ENCODE assay signal across 26 mouse cellular contexts in the genomic region with DNA sequence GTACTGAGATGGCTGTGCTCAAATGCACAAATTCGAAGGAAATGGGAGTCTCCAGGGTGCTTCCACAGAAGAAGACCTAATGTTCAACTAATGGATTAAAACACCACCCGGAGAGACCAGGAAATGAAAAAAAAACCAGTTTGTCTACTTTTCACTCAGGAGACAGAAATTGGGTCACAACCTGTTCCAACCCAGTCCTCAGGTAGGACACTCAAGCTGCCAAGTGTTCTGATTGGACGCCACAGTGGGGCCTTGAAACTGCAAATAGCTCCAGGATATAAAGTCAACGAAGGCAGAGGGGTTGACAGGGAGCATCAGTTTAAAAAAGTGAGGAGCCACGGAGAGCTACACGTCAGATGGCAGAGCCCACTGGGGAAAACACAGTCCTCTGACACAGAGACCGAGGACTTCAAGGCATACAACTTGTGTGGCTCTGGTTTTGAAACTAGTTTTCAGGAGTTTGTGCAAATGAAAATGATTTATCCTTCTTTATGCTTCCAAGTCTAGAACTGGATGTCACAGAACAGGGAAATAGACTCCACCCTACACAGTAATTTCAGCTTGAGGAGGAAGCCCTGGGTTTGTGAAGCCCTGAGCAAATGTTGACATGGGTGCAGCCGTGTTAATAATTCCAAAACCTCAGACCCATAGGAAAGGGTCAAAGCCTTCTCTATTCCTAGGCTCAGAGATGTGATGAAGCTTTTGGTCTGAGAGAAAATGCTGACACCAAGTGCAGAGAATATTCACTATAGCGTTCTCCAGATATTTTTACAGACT.
DNase-seq lines count a peak whose midpoint lies in the region; ATAC-seq and TF ChIP-seq lines count a peak whose summit lies in the region.
"Had no signal": no experiment of that assay in that cellular context is flagged by ENCODE, and none has a peak within 500 bp of the region (broad histone marks: within the 10 kb centered on the region; RNA-seq: fewer than 3 reads in every experiment).

No protein-coding gene starts in this region.

- H3K4me3 ChIP-seq in embryonic facial prominence, embryonic 15.5 days (replicated peaks), result no peak overlapping the region
- H3K4me3 ChIP-seq in intestine, embryonic 15.5 days (replicated peaks), result no peak overlapping the region
- H3K4me3 ChIP-seq in lung, embryonic 16.5 days (ENCODE audit: low read length), result no peak overlapping the region
- no peak overlapping the region for H3K4me3 ChIP-seq in forebrain, postnatal 0 days (ENCODE audit: low read depth, low read length)
- H3K4me3 ChIP-seq: forebrain, embryonic 10.5 days; forebrain, embryonic 15.5 days; heart, adult 2 months; hindbrain, embryonic 12.5 days; limb, embryonic 12.5 days; liver, embryonic 15.5 days had no signal

- peak; percentile 75 for DNase-seq in lung, postnatal 36 days
- no peak for DNase-seq in forebrain, postnatal 0 days
- DNase-seq in urinary bladder, adult 2 months (ENCODE audit: low spot score), result no peak
- DNase-seq: adrenal gland, adult 2 months; adrenal gland, postnatal 36 days; B cell, adult 2 months; cerebellum, postnatal 14 days; heart, adult 2 months; heart, postnatal 14 days; kidney, adult 18-20 months; kidney, postnatal 14 days; midbrain, embryonic 14.5 days; thymus, adult 18-20 months; thymus, postnatal 4 days had no signal

- H3K27me3 ChIP-seq in embryonic facial prominence, embryonic 15.5 days, result no peaks in the 10 kb centered on the region
- H3K27me3 ChIP-seq in intestine, embryonic 15.5 days (replicated peaks), result no peaks in the 10 kb centered on the region
- no peaks in the 10 kb centered on the region for H3K27me3 ChIP-seq in lung, embryonic 16.5 days (ENCODE audit: control insufficient read depth, insufficient read depth, low read depth, low read length)
- no peaks in the 10 kb centered on the region for H3K27me3 ChIP-seq in forebrain, postnatal 0 days (ENCODE audit: insufficient read depth, low read length)
- H3K27me3 ChIP-seq: CH12.LX; forebrain, embryonic 15.5 days; hindbrain, embryonic 12.5 days; limb, embryonic 12.5 days; liver, embryonic 15.5 days had no signal

- no peak overlapping the region for H3K4me2 ChIP-seq in embryonic facial prominence, embryonic 15.5 days (replicated peaks)
- H3K4me2 ChIP-seq in intestine, embryonic 15.5 days (replicated peaks), result no peak overlapping the region
- H3K4me2 ChIP-seq in lung, embryonic 16.5 days (ENCODE audit: low read depth, low read length), result 0 out of 2 replicates have a peak overlapping the region, but pooled peaks have one; percentile 16
- no peak overlapping the region for H3K4me2 ChIP-seq in forebrain, postnatal 0 days (ENCODE audit: low read depth)
- H3K4me2 ChIP-seq: forebrain, embryonic 15.5 days; hindbrain, embryonic 12.5 days; limb, embryonic 12.5 days; liver, embryonic 15.5 days had no signal

- 0 out of 2 replicates have a peak overlapping the region, but pooled peaks have one; percentile 8 for H3K27ac ChIP-seq in embryonic facial prominence, embryonic 15.5 days (replicated peaks)
- H3K27ac ChIP-seq in intestine, embryonic 15.5 days, result no peak overlapping the region
- H3K27ac ChIP-seq in lung, embryonic 16.5 days (ENCODE audit: low read length), result peak overlapping the region; percentile 66
- H3K27ac ChIP-seq in forebrain, postnatal 0 days (ENCODE audit: low read depth, low read length), result no peak overlapping the region
- H3K27ac ChIP-seq: forebrain, embryonic 10.5 days; forebrain, embryonic 15.5 days; heart, adult 2 months; hindbrain, embryonic 12.5 days; limb, embryonic 12.5 days; liver, embryonic 15.5 days had no signal

- H3K9ac ChIP-seq in embryonic facial prominence, embryonic 15.5 days, result no peak overlapping the region
- H3K9ac ChIP-seq in intestine, embryonic 15.5 days, result no peak overlapping the region
- no peak overlapping the region for H3K9ac ChIP-seq in lung, embryonic 16.5 days (ENCODE audit: low read length)
- H3K9ac ChIP-seq in forebrain, postnatal 0 days, result no peak overlapping the region
- H3K9ac ChIP-seq: forebrain, embryonic 15.5 days; hindbrain, embryonic 12.5 days; limb, embryonic 12.5 days; liver, embryonic 15.5 days had no signal

- no peaks in the 10 kb centered on the region for H3K36me3 ChIP-seq in embryonic facial prominence, embryonic 15.5 days
- no peaks in the 10 kb centered on the region for H3K36me3 ChIP-seq in intestine, embryonic 15.5 days
- H3K36me3 ChIP-seq in lung, embryonic 16.5 days (ENCODE audit: control insufficient read depth, insufficient read depth, low read length), result no peaks in the 10 kb centered on the region
- H3K36me3 ChIP-seq in forebrain, postnatal 0 days (ENCODE audit: insufficient read depth), result no peaks in the 10 kb centered on the region
- H3K36me3 ChIP-seq: forebrain, embryonic 10.5 days; forebrain, embryonic 15.5 days; hindbrain, embryonic 12.5 days; limb, embryonic 12.5 days; liver, embryonic 15.5 days had no signal

- WGBS in embryonic facial prominence, embryonic 15.5 days, result 67% methylated on average over 9 of the region's 9 CpGs
- WGBS in intestine, embryonic 15.5 days, result 65% methylated on average over 9 of the region's 9 CpGs
- WGBS in lung, embryonic 16.5 days, result 59% methylated on average over 9 of the region's 9 CpGs
- WGBS in forebrain, postnatal 0 days, result 90% methylated on average over 9 of the region's 9 CpGs

- H3K4me1 ChIP-seq in embryonic facial prominence, embryonic 15.5 days, result no peaks in the 10 kb centered on the region
- H3K4me1 ChIP-seq in intestine, embryonic 15.5 days (replicated peaks), result peaks cover 6% of the 10 kb centered on the region; the same call in 1 of the 2 replicates
- H3K4me1 ChIP-seq in lung, embryonic 16.5 days (replicated peaks; ENCODE audit: control insufficient read depth, insufficient read depth, low read length), result no peaks in the 10 kb centered on the region
- no peaks in the 10 kb centered on the region for H3K4me1 ChIP-seq in forebrain, postnatal 0 days (ENCODE audit: insufficient read depth)
- H3K4me1 ChIP-seq: forebrain, embryonic 10.5 days; forebrain, embryonic 15.5 days; hindbrain, embryonic 12.5 days; limb, embryonic 12.5 days; liver, embryonic 15.5 days had no signal

- no peaks in the 10 kb centered on the region for H3K9me3 ChIP-seq in embryonic facial prominence, embryonic 15.5 days (replicated peaks)
- no peaks in the 10 kb centered on the region for H3K9me3 ChIP-seq in intestine, embryonic 15.5 days
- no peaks in the 10 kb centered on the region for H3K9me3 ChIP-seq in lung, embryonic 16.5 days (ENCODE audit: control insufficient read depth, low read length)
- H3K9me3 ChIP-seq in forebrain, postnatal 0 days (ENCODE audit: low read length), result no peaks in the 10 kb centered on the region
- H3K9me3 ChIP-seq: forebrain, embryonic 10.5 days; forebrain, embryonic 15.5 days; hindbrain, embryonic 12.5 days; limb, embryonic 12.5 days; liver, embryonic 15.5 days had no signal

- ATAC-seq in embryonic facial prominence, embryonic 15.5 days (ENCODE audit: insufficient number of reproducible peaks, low FRiP score, low TSS enrichment, low read depth), result no peak
- peak; percentile 68 for ATAC-seq in intestine, embryonic 15.5 days
- ATAC-seq in lung, embryonic 16.5 days (ENCODE audit: low read depth), result peak; percentile 69; the same call in 1 of the 2 replicates
- ATAC-seq in forebrain, postnatal 0 days, result no peak
- no peak for ATAC-seq in CD4-positive, CD25-positive, alpha-beta regulatory T cell, adult 4 months
- no peak for ATAC-seq in cerebellum, adult (ENCODE audit: insufficient number of reproducible peaks, low FRiP score, low TSS enrichment)
- ATAC-seq: activated CD4-positive, CD25-positive, alpha-beta regulatory T cell, adult 4 months; forebrain, embryonic 15.5 days had no signal

- TF ChIP-seq CTCF in forebrain, postnatal 0 days (IDR thresholded peaks at IDR 0.05; ENCODE audit: low read depth), result no peak

Comparison
In these comparisons a context has a peak if more than half of its experiments do, and no peak if none do; other contexts are left out.
1. ATAC-seq: peak in intestine, embryonic 15.5 days (single experiment) and lung, embryonic 16.5 days (single experiment); none in embryonic facial prominence, embryonic 15.5 days (single experiment), forebrain, postnatal 0 days (single experiment), CD4-positive, CD25-positive, alpha-beta regulatory T cell, adult 4 months (single experiment) and cerebellum, adult (single experiment).
2. H3K27ac ChIP-seq: peak in embryonic facial prominence, embryonic 15.5 days (single experiment) and lung, embryonic 16.5 days (single experiment); none in intestine, embryonic 15.5 days (single experiment) and forebrain, postnatal 0 days (single experiment).